Mouse (Mus musculus): Measurements from ENCODE around the gene Rbm38.

Gene Rbm38

DNA sequence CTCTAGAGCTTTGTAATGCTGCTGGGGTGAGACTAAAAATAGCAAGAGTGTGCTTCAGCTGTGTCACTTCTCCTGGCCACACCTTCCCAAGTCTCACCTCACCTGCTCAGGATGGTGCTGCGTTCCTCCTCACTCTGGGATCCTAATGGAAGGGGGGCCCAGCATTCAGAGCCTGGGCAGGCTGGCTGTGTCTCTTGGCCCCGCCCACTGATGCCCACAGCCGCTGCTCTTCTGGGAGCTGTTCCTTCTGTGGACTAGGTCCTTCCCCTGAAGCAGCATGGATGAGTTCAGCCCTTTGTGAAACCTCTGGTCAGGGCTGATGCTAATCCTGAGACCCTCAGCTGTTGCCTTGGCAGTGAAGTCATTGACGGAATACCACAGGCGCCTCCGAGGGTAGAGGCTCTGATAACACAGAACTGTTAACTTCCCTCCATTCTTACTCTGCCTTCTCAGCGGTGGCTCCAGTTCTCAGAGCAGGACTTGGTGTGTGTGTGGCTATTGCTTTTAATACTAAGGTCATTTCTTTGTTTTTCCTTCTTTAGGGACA lies 5.5 kb upstream of the Rbm38 start:
- in situ Hi-C loops (cut with MboI): no loop called here

DNA sequence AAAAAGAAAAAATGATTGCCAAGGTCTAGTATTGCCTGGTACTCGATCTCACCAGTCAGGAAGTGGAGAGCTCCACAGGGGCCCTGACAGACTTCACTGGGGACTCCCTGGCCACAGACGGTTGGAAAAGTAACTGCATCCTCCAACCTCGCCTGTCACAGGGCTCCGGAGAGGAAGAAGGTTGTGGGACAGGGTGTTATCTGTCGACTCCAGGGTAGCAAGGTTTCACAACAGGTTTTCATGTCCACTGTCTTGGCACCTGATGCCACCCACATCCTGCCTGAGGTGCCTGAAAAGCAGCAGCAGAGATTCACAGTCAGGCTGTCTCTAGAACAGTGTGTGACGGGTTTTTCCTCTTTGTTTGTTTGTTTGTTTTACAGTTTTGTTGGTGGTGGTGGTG lies 2.4 kb upstream of the Rbm38 start:
- in situ Hi-C loops (cut with MboI): no loop called here

DNA sequence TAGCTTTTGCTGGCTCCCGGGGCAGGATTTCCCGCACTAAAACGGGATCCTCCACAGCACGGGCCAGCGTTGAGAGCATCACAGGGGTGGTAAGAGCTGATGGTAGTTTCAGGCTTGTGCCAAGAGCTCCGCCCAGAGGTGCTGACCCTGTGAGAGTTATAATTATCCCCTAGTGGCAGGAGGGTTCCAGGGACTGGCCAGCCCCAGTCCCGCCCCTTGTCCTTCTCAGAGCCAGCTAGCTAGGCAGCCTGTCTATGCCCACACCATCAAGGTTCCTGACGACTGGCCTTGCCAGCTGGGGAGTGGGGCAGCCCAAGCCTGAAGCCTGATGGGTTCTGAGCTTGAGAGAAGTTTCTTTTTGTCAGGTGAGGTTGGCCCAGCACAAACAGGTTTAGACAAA lies 1.7 kb upstream of the Rbm38 start:
- in situ Hi-C loops (cut with MboI): no loop called here

DNA sequence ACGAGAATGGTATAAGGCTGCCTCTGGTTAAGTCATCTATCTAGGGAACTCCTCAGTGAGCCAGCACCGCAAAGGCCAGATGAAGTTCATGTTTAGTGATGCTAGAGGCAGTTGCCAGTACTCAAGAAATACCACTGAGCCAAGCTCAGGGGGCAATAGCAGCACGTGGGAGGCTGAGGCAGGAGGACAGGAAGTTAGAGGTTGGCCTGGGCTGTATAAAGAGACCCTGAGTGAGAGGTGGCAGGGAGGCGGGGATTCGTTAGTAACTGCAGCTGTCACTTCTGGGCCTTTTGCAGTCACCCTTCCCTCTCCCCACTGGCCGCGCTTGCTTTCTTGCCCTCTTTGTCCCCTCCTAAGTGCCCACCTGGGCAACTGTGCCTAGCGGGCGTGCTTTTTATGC lies 976 bp upstream of the Rbm38 start:
- in situ Hi-C loops (cut with MboI): no loop called here

DNA sequence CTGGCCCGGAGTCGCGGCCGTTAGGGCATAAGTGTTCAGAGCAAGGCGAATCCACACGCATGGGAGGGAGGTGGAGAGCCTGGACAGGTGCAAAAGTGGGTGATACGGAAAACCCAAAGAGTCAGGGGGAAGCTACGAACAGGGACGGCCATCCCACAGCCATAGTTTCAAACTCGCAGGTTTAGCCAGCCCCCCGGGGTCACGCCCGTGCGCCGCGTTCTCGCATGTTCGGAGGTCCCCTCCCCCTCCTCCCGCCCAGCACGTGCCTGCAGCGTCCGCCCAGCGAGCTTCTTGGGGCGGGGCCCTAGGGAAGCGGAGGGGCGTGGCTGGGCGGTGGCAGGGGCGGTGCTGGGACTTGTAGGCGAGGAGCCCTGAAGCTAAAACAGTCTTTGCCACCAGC lies 508 bp upstream of the Rbm38 start:
- in situ Hi-C loops (cut with MboI): no loop called here

DNA sequence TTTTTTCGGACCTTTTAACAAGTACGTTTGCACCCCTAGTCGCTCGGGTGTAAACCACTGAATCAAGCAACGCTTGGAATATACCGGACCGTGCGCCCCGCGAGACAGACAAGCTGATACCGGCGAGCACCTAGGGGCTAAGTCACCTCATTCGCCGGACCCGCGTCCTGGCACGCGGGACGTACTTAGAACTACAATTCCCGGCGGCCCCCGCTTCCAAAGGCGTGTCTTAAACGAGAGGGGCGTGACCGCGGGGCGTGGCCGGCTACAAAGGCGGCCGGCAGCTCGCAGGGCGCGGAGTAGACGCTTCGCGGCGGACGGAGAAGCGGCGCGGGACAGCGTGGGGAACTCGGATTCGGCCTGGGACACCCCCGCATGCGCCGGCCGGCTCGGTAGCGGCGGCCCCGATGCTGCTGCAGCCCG lies 1.3 kb downstream of the Rbm38 start:
- in situ Hi-C loops (cut with MboI): no loop called here

DNA sequence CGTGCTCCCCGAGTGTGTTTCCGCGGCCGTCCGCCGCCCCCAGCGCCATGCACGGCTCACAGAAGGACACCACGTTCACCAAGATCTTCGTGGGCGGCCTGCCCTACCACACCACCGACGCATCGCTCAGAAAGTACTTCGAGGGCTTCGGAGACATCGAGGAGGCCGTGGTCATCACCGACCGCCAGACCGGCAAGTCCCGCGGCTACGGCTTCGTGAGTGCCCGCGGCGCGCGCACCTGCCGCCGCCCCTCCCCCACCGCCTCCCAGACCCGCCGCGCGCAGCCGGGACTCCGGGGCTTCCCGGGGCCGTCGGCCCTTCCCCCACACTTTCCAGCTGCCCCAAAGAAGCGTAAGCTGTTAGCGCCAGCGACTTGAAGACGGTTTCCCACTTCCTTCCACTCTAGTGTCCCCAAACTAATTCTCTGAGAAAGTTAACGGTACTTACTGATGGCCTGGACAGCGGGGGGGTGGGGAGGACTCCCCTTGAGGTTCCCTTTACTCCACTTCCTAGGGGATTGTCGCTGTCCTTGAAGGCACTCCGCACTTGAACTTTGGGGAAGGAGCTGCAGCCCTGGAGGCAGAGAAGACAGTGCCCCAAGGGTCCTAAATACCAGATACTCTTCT lies 1.9 kb downstream of the Rbm38 start:
- in situ Hi-C loops (cut with MboI): no loop called here

DNA sequence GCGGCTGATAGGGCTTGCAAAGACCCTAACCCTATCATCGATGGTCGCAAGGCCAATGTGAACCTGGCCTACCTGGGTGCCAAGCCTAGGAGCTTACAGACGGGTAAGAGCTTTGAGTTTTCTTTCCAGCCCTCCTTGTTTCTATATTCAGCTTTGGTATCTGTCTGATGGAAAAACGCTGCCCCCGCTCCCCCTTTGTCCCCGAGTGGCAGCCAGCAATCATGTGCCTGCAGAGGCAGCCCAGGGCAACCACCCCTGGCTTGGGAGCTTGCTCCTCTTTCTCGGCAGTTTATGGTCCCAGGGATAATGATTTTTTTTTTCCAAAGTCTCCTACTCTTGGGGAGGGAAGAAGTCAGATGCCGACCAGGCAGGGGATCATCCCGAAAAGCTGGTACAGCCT lies 2.5 kb downstream of the Rbm38 start:
- in situ Hi-C loops (cut with MboI): no loop called here

DNA sequence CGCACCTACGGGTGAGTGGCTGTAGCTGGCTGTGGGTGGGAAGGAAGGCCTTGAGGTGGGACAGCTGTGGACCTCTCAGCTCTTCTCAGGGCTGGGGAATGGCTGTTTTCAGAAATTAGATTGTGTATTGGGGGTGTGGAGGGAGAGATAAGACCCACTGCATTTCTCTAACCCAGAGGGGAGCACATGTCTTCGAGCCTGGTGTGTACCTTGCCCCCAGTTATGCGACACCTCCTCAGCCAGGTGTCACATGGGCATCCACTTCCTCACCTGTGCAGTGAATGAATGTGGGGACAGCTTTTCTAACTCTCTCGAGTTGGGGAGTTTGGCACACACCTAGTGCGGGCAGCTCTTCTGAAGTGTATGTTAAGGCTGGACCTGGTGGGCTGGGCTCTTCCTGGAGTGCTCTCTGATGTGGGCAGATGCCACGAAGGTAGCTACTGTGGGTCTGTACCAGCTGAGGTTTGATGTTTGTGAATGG lies 3.1 kb downstream of the Rbm38 start:
- in situ Hi-C loops (cut with MboI): no loop called here

DNA sequence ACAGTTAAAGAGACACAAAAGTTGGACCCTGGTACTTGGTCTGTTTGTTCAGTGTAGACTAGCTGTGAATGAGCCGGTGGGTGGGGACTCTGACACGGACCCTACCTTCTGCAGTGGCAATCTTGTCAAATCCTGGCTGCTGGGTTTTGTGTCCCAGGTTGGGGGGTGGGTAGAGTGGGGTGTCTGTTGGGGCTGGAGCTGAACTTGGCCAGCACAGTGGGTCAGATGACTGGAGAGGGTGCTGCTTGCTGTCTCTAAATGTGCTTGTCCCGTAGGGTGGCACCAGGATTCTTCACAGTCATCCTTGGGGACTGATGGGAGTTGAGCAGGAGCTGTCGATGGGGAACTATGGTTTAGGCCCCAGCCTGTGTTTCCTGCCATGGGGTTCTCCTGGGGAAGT lies 3.7 kb downstream of the Rbm38 start:
- in situ Hi-C loops (cut with MboI): no loop called here

DNA sequence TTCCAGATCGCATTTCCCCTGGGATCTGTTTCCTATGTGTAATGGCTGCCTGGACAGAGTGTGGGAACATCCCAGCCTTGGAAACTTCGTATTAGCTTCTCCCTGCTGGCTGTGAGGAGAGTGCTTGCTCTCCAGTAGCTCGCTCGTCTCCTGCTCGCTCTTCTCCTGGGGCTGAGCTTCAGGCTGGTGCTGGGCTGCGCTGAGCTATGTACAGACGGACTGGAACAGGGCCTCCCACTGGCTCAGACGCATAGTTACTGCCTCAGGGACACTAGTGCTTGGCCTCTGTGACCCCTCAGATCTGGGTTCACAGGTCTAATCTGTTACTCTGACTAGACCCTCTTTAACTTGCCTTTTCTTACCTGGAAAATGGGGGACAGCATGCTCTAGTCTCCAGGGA lies 4.1 kb downstream of the Rbm38 start:
- in situ Hi-C loops (cut with MboI): no loop called here

DNA sequence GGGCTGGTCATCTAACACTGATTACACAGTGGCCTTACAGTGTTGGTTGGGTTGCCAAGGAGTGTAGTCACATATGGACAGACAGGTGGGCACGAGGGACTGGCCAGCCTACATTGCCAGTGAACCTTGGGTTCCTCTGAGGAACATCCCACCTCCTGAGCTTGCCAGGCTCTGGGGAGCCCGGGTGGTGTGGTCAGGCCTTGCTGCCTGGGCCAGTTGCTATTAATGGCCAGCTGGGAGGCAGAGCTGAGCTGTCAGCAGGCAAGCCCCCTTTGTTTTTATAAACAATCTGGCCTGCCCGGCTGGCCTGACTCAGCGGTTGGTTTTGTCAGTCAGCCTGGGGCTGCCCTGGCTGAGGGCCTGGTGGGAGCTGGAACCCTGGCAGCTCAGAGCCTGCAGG lies 4.6 kb downstream of the Rbm38 start:
- in situ Hi-C loops (cut with MboI): no loop called here

DNA sequence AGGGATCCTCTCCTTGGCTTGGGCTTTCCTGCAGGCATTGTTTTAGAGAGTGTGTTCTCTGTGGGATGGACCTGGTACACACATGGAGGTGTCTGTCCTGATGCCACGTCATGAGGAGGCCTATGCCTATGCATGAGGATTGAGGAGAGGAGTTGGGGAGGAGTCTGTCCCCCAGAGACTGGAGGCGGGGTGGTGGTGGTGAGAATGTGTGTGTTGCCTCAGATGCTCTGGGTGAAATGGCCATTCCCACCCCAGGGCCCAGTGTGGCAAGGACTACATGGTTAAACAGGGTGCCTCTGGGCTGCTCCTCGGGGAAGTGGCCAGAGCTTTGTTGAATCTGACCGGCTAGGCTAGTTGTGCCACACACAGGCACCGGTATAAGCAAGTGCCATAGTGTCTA lies 6.0 kb downstream of the Rbm38 start:
- in situ Hi-C loops (cut with MboI): no loop called here

DNA sequence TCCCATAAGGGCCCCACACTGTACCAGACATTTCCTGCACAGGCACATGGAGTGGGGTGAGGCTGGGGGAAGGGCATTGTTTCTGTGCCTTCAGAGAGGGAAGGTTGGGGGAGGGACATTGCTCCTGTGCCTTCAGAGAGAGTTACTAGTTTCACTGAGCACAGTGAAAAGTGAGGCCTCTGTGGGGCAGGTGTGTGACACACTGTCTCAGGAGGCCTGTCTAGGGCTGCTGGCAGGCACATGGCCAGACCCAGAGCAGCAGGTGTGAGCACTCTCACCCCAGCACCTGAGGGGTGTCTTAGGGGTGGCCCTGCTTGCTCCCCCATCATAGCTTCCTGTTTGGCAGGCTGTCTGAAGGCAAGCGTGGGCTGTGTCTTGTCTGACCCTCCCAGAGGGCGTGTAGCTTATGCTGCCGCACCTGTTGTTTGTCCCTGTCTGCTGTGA lies 6.4 kb downstream of the Rbm38 start:
- in situ Hi-C loops (cut with MboI): no loop called here

DNA sequence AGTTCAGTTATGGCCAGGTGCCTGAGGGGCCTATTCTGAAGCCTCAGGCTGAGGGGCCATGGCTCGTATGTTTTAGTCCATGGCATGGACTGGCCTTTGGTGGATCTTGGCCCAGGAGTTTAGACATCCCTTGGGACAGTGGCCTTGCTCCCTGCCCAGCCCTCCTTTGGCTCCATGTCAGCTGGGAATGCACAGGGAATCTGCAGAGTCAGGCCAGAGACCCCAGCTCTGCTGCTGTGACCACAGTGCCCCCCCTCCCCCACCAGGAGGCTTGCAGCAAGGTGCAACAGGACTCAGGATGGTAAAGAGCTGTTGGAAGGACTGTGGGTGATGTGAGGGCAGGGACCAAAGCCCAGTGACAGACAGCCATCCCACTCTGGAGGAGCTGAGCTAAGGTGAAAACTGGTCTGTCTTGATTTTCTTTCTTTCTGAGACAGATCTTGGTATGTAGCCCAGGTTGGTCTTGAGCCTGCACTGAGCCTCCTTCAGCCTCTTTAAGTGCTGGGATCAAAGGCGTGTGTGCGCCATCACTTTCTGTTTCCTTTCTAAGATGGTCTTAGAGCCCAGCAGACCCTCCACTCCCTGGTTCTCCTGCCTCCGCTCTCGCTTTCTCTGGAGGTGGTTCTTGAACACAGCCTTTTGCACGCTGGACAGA lies 7.0 kb downstream of the Rbm38 start:
- in situ Hi-C loops (cut with MboI): no loop called here

DNA sequence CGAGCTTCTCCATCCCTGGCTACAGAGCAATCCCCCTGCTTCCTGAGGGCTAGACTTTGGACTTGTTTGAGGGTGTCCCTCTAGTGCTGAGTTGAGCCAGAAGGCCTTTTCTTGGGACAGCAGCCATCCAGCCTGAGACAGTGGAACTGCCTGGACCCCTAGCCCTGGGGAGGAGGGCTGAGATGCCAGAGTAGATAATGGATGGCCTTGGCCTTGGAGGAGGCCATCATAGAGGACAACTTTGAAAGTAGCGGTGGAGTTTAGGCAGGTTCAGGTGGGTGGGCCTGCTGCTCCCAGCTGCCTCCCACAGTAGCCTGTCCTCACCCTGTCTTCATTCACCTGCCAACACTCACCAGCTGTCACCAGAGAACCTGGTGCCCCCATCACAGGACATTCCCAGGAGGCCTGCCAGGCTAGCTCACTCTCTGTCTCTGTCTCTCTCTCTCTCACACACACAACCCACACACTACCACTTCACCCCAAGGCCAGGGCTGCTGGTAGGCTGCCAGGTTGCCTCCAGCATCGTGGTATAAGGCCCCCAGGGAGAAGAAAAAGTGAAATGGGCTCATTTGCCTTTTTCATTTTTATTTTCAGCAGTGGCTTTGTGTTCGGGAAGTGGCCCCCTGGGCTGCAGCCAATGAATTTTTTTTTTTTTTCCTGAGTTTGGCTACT lies 7.7 kb downstream of the Rbm38 start:
- in situ Hi-C loops (cut with MboI): no loop called here

DNA sequence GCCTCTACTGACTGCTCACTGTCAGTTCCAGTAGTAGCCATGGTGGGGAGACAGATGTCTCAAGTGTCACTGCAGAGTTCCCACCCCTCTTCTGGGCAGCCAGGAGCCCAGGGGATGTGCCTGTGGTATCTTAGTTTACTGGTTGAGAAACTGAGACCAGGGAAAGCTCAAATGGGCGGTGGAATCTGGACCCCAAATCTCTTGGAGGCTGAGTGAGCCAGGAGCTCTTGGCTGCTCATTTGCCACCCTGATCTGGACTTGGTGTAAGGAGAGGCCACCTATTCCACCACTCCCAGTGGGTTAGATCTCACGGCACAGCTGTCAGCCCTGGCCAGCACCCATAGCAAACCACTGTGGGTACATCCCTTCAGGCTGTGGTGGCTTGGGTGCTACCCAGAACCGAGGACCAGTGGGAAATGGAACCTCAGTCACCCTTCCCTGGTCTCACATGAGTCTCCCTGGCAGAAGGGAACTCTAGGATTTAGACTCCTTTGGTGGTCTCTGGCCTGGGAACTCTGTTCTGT lies 8.3 kb downstream of the Rbm38 start:
- in situ Hi-C loops (cut with MboI): no loop called here

DNA sequence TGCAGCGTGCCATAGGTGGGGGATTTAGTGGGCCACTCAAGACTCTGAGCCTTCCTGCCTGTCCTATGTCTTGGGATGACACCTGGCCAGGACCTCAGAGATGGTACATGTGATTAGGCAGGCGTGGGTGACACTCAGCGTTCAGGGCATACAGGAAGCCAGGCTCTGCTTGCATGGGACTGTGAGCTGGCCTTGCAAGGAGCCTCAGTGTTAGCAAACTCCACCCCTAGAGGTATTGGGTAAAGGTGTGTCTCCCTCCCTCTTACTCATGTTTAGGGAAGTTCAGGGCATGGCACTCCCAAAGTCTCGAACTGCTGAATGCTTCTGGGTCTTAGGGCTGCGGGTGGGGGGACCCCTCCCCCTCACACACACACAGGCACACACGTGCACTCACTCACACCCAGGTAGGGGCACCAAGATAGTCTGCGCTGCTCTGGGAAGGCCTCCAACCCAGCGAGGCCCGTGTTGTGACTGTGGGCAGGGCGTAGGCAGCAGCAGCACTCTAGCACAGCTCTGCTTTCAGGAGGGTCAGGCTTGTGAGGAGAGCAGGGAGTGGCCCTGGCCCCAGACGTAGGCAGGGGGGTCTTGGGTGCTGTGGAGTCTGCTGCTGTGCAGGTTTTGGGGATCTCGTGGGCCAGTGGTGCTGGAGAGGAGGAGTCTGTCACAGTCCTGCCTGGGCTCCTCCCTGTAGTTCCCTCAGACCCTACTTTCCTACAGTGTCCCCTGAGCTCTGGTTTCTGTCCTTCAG lies 10.5 kb downstream of the Rbm38 start:
- in situ Hi-C loops (cut with MboI): no loop called here

DNA sequence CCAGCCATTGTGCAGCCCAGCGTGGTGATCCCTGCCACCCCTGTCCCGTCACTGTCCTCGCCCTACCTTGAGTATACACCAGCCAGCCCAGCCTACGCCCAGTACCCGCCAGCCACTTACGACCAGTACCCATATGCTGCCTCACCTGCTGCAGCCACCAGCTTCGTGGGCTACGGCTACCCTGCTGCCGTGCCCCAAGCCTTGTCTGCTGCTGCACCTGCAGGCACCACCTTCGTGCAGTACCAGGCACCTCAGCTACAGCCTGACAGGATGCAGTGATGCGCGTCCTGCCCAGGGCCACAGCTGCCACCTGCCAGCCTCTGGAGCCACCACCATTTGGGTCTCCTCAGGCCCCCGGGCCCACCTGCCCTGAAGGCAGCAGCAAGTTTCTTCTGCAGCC lies 13.2 kb downstream of the Rbm38 start:
- in situ Hi-C loops (cut with MboI): no loop called here

DNA sequence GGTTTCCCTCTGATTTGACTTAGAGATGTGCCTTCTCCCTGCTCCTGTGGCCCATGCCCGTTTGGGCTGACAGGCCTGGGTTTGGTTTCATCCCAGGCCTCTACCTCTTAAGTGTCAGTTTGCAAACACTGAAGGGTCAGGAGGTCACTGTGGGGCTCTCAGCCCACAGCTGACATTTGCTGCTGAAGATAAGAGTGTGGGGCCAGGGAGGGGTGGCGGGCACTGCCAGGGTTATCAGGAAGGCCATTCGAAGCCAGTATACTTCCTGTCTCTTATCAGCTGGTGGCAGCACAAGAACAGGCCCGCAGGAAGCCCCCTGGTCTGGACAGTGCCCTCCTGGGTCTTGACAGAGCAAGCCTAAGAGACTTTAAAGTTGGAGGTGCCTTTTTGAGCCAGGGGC lies 14.7 kb downstream of the Rbm38 start:
- in situ Hi-C loops (cut with MboI): no loop called here

DNA sequence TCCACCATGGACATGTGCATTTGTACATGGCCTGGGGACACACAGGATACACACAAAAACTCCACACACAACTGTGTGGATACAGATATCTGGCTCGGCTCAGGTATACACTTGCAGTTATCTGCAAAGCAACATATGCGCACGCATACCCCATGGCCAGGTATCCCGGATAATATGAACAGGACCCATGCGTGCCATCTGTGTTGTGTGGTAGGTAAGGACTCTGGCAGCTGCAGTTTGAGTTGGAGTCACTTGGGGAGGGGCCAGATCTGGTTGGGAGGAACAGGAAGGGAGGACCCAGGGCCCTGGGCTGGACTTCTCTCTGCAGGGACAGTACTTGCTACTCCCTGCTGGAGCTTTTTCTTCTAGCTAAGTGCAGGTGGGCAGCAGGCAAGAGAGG lies 15.4 kb downstream of the Rbm38 start:
- in situ Hi-C loops (cut with MboI): no loop called here

DNA sequence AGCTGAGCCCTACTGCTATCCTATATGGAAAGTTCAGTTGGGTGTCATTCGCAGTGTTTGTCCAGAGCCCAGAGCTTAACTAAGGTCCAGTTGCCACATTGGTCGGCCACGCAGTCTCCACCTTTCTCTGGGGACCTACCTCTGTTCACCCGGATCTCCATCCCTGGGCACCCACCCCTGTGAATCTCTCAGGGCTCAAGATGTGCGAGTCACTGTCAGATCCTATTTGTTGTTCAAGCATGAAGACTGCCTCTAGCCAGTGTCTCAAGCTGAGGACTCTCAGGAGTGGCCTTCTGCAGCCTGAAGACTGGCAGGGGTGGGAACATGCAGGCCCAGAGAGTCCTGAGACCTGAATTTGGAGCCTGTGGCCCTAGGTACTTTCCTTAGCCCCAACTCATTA lies 15.8 kb downstream of the Rbm38 start:
- in situ Hi-C loops (cut with MboI): no loop called here

All from mature B cell (primary cell).